Mouse (Mus musculus) frontal cortex, postnatal 14 days (tissue): ENCODE results near the gene Ranbp17.
A peak's percentile ranks its signal among the peaks of the same experiment; 100 is the strongest.
"Not testable (repeated sequence)": the region's sequence is repeated elsewhere in the genome, so short reads cannot be mapped to it uniquely, and the experiment has no call there.

Source experiments
- DNase-seq, 2 experiments: peaks; one replicate each; pipeline ENCODE4 v3.0.0; 2022; ENCODE audit warnings: low spot score in 2 of 2

Ranbp17 gene

DNA sequence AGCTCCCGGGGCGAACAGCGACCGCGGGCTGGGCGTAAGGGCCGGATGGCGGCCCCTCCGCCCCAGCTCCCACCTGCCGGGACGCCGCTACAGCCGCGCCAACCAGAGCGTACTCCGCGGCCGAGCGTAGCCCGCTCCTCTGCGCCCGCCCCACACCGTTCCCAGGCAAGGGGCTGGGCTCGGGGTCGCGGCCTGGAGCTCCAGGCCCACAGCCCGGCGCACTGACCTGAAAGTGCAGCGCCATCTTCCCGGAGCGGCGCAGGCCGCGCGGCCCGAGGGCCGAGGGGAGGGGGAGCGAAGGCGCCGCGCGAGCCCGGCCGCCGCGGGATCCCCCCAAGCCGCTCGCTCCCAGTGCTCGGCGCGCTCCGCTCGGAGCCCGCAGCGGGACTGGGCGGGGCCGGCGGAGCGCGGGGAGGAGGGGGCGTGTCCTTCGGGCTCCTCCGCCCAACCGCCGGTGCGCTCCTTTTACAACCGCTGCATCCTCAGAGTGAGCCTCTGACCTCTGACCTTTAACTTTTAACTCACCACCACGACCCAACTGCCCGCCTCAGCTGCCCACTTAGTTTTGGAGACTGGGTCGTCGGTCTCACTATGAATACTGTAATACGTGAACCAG is at the start of gene Ranbp17:
Gene Ranbp17 (minus strand): TSS at position 371 of the 616 bp plus-strand sequence.
- DNase-seq = peak in 1 of 2 experiments; percentile 11

DNA sequence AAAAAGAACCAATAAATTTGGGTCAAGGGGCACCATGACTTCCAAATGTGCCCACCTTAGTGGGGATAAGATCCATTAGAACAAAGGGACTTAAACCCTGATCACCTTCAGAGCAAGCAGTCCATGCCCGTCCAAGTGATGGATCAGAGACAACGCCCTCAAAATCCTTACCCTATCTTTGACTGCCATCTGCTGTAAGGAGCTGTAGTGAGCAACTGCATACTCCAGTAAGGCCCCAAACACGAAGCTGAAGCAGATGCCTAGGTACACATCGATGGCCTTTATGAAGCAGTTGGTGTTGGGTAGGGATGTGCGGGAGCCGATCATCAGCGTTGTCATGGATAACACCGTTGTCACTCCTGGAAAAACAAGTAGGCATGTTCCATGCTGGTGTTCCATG is 40.6 kb upstream of the Ranbp17 start:
- no peak for DNase-seq

DNA sequence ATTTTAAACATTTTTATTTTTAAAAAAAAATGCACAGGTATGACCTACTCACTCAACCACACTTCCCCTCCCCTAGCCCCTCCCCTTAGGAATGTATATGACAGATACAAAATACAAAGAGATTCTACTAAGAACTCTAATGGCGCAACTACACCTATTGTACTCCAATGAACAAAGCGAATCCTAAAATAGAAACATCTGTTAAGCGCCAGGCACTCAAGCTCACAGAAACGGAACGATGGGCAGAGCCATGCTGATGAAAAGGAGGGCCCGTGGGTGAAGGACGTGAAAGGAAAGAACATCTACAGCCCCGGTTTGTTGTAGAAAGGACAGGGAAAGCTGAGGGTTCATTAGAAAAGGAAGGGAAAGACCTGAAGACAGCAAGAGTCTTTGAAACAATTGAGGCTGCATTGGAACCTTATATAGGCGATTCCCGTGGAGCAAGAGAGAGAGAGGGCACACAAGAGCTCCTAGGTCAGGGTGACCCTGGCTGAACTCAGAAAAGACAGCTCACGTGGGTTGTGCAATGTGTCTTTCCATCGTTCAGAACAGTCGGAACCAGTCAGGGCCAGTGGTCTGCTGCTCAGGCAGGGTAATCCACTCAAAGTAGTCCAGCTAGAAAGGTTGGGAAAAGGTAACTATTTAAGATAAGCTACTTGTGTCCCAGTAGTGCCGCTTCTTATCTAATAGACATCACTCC is 37.5 kb upstream of the Ranbp17 start:
- DNase-seq = no peak

DNA sequence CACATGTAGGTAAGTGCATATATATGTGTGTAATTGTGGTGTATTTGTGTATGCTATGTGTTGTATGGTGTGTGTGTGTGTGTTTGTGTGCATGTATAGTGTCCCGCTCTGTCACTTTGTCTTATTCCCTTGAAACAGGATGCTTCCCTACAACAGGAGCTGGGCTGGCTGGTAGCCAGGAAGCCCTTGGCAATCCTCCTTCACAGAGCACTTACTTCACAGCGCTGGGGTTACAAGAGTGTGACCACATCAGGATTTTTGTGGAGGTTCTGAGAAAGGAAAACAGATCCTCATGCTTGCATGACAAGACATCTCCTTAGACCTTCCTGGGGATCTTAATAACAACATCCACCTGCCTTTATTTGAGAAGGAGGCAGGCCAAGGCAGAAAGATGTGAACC is 33.8 kb upstream of the Ranbp17 start:
- no peak for DNase-seq

DNA sequence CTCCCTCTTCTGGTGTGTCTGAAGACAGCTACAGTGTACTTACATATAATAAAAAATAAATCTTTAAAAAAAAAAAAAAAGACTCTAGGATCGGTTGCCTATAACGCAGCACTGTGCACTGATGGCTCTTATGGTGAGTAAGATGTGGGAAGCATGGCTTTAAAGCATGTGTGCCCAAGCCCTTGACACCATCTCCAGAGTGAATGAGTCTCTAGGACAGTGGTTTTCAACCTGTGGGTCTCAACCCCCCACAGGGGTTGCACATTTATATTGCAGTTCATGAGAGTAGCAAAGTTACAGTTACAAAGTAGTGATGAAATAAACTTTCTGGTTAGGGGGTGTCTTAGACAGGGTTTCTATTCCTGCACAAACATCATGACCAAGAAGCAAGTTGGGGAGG is 31.4 kb upstream of the Ranbp17 start:
- no peak for DNase-seq

DNA sequence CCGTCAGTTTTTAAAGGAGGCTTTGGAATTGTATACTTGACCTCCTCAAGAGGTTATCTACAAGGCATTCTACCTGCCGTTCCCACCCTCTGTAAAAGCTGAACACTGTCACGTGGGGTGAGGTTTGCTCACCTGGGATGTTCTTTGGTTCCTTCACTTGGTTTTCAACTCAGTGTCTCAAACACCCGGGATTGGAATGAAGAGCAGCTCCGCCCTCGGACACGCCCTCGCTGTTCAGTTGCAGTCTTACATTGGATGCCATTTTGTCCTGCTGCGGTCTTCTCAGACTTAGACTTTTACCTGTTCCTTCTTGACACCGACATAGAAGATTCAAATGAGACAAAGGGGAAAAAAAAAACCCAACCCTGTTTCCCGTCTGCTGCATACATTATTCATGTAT is 30.6 kb upstream of the Ranbp17 start:
- no peak for DNase-seq

DNA sequence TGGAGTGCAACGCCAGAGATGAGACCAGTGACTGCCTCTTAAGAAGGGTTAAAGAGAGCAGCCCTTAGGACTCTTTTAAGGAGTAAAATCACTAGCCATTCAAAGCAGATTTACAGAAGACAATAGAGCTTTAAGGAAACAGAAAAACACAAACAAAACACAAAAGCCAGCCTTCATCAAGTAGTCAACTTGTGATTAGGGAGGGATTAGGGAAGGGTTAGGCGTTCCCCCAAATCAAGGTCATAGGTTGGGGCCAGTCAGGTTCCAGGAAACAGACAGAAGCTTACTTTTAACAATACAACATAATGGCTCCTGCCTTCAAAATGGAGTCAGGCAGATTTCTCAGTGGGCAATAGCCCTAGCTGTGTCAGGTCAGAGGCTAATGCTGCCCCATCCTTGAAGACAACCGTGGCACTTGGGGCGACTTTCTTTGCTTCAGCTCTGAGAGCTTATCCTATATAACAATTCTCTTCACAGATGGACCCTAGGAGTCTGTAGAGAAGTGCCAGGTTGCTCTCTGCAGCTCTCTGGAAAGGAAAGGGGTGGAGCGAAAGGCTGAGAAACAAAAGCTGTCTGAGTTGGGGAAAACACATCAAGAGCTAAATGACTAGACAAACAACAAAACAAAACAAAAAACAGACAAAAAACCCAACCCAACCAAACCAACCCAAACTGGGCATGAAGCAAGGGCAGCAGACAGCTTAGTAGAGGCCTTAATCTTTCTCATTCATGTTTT is 24.0 kb upstream of the Ranbp17 start:
- no peak for DNase-seq

DNA sequence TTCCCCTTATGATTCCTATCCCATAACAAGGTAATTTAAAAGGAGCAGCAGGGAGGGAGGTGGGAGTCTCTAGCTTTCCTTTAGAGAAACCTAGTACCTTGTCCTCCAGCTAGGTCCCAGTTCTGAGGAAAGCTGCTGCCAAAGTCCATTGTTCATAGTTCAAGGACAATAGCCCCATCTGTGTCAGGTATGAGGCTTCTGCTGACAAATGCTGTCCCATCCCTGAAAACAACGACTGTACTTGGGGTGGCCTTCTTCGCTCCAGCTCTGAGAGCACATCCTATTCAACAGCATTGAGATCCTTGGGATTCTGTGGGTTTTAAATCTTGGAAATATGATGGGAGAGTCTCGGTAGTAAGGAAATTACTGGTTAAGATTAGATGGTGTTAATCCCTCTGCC is 23.1 kb upstream of the Ranbp17 start:
- no peak for DNase-seq

DNA sequence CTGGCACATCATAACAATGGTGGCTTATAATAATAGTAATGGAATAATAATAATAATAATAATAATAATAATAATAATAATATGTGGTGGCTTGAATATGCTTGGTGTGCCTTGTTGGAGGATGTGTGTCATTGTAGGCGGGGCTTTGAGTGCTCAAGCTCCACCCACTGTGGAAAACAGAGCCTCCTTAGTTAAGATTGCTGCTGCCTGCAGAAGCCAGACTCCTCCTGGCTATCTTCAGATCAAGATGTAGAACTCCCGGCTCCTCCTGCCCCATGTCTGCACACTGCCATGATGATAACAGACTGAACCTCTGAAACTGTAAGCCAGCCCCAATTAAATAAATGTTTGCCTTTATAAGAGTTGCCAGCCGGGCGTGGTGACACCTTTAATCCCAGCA is 21.0 kb upstream of the Ranbp17 start:
- DNase-seq = no peak

DNA sequence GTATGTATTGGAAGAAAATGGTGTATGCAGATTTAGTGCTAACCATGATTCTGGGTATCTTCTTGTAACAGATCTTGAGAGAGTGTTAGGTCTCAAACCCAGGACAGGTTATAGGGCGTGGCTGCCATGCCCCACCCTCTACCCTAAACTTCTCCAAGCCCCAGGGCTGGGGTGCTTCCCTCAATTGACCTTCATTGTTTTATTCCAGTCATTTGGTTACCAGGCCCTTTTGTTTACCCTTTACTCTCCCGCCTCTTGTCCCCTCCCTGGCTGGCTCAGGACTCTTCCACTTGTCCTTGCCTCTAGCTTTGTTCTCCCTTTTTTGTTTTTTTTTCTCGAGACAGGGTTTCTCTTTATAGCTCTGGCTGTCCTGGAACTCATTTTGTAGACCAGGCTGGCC is 20.0 kb upstream of the Ranbp17 start:
- DNase-seq = no peak

DNA sequence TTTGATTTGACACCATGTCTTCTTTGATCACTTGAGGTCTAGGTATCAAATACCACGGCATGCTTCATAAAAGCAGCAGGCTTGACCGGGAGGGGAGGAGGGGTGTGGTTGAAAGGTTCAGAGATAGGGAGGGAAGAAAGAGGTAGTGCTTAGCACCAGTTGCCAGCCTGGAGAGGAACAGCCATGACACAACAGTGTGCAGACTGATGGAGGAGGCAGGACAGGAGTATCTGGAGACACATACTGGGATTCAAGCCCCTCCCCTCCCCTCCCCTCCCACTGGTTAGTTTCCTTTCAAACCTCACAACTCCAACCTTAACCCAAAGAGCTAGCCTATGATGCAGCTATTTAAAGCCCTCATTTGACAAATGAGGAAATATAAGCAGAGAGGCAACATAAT is 16.0 kb upstream of the Ranbp17 start:
- no peak for DNase-seq

DNA sequence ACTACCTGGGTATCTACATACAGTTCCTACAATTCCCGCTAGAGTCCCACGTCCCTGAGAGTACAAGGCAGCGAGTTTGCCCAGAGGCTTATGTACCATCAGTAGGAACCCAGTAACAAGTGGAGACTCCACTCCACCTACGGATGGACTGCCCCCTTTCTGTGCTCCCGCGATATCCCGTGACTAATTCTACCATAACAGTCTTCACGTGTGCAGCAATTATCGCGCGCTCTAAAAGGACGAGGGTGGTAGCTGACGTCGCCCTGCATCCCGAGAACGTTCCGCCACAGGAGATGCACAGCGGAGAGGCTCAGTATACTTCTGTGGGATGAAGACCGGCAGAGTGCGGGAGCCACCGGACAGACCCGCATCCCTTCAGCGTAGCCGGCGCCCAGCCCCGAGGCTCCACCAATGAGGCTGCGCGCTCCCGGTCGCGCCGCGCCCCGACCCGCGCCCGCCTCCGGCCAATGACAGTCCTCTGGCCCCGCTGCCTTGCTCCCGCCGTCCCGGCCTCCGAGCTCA is 631 bp downstream of the Ranbp17 start:
- peak; percentile 43 to 67 for DNase-seq

DNA sequence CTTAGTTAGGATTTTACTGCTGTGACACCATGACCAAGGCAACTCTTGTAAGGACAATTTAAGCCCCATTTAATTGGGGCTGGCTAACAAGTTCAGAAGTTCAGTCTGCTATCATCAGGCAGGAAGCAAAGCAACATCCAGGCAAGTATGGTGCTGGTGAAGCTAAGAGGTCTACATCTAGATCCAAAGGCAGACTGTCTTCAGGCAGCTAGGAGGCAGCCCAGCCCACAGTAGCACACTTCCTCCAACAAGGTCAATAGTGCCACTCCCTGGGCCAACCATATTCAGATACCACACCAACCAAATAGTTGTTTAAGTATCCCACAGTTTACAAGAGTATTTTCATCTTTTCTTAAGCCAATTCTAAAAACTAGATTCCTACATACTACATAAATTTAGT is 4.1 kb downstream of the Ranbp17 start:
- no peak for DNase-seq

DNA sequence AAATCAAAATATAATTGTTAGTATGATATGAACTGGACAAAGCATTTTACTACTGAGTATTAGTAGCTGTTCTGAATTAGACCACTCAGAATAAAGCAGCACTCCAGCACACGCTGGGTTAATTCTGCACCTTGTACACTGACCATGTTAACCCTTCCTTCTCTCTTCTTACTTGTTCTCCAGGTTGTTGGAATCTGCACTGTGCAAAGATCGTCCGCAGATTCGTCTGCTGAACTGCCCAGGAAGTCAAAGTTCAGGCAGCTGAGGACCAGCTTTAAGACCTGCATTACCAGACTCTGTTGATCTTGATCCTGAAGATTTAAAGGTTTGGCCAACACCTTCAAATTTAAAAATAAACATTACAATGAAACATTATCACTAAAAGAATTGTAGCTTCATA is 27.8 kb downstream of the Ranbp17 start:
- no peak for DNase-seq

DNA sequence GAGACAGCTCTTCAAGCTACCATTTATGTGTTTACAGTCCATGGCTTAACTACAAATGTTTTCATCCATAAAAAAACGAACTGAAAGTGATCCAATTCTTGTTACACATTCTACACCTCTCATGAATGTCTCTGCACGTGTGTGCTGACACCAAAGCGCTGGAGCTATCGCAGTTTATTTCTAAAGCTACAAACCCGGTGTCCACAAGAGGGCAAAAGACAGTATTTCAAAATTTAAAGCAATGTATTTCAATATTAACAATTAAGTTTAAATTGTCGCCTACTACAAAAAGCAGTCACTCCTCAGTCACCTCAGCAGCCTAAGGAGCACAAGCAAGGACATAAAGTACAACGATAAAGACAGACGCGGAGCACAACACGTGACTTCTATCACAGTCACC is 33.1 kb downstream of the Ranbp17 start:
- no peak for DNase-seq

DNA sequence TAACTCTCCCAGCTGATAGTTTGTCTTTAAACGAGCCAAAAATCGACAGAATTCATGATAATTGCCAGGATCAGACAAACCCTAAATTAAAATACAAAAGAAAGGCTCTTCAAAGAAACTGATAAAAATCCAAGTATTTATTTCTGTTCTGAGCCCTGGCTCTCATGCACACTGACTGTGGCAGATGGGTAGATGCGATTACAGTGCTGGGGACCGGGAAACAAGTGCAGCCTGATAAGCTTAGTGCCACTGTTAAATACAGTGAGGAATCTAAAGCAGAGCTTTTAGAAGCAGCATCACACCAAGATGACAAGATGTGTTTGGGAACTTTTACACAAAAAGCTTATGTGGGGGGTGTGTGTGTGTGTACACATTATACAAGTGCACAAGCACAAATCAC is 34.3 kb downstream of the Ranbp17 start:
- no peak for DNase-seq

DNA sequence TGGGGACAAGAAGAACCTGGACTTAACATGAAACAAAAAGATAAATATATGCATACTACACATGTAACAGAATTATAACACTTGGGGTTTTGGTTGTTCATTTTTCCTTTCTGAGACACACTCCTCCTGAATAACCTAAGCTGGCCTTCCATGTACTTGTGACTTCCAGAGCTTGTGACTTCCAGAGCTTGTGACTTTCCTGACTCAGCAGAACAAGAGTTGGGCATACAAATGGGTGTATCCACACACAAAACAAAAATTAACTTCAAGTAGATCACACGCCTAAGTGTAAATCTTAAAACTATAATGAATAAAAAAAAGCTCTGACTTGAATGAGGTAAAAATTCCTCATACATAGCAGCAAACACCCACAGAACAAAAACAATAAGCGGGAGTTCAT is 36.9 kb downstream of the Ranbp17 start:
- DNase-seq = no peak

DNA sequence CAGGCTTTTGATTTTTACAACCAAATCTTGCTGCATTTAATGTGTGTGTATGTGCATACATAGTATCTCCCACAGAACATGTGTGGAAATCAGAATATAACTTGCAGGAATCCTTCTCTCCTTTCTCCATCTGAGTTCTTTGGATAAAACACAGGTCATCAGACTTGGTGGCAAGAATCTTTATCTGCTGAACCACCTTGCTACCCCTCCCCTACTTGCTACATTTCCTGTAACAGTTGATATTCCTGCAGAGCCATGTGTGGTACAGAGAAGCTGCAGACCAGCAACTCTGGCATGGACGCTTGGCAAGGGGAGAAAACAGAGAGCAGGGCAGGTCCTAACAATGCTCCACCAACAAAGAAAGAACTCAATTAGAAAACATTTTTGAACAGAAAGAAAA is 52.4 kb downstream of the Ranbp17 start:
- no peak for DNase-seq

DNA sequence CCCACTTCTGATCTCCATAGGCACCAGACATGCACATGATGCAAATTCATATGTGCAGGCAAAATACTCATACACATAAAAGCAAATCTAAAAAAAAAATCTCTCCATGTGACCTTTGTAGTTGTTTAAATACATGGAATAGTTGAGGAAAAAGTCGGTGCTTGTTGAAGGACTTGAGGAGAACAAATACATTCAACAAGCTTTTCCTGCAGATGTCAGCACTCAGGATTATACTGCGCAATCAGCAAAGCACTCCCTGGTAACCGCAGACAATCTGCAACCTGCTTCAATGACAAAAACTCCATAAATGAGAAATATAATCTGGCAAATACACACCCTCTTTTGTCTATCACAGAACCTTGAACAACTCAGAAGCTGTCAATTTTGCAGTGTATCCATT is 59.5 kb downstream of the Ranbp17 start:
- DNase-seq = no peak

DNA sequence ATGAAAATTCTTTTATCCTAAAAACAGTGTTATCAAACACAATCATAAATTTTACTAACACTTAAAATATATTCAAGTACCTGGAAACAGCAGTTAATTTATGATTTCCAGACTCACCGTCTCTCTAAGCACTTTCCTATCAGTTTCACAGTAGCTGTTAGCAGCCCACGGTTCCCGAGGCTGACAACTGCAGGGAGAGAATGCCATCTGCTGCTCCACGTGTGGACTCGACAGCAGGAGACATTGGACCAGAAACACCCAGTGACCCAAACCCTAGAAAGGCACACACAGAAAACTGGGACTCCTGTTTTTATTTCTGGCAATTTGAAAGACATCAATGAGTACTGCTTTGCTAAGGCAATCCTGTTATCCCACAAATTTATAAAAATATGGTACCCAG is 79.7 kb downstream of the Ranbp17 start:
- DNase-seq = no peak

DNA sequence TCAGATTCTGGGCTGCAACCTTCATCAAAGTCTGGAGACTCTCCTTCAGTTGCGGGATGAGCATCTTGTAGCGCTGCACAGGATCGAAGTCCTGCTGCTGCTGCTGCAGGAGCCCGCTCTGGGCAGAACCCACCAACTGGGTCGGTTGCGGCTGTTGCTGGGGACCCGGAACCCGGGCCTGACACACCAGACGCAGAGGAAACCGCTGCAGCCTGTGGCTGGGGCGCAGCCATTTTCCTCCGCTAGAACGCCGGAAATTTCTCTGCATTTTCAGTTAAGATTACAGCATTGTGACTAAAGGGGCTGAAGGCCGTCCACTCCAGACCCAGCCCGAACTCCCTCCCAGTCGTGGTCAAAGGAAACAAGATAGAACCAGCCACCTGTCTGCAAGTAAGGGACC is 85.3 kb downstream of the Ranbp17 start:
- DNase-seq = not testable (repeated sequence)

DNA sequence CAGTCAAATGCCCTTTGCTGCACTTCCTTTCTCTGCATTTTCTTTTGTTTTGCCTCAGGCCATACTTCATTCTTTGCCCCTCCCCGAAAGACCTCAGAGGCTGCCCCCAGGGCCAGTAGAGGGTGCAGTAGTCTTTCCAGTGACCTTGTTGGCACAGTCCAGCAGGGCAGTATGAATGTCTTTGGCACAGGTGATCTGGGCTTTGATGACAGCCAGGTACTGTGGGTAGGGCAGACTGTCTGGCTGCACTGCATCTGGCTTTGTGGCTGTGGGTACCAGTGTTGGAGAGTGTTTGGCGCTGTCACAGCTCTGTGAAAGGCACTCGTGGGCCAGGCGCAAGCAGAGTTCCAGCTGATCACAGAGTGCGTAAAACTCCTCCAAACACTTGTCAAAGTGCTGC is 85.8 kb downstream of the Ranbp17 start:
- DNase-seq = not testable (repeated sequence)

DNA sequence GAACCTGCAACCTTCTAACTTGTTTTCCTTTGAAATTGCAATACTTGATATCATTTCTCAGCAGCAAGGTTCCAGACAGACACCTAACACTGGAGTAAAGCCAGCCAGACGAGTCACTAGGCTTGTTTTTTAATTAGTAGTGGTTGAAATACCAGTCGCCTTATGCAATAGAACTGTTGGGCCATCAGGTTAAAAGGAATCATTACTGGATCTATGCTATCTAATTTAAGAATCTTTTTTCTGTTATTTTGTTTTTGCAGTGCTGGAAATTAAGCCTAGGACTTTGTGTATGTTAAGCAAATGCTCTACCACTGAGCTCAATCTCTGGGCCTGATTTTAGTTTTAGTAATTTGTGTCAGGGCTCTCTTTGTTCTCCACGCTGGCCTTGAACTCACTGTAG is 91.3 kb downstream of the Ranbp17 start:
- DNase-seq = no peak
